Mouse (Mus musculus) erythroblast, embryonic 14.5 days (primary cell): ENCODE data around the gene 1700018B08Rik.

Experiments used
- GATA1 ChIP-seq: IDR thresholded peaks from 2 replicates; pipeline ENCODE4 v1.6.1; 2012; ENCODE audit warnings: low read length, inconsistent platforms, mixed read lengths
- TAL1 ChIP-seq: IDR thresholded peaks from 3 replicates; pipeline ENCODE4 v1.6.1; 2012; ENCODE audit warnings: low read length, inconsistent platforms, mixed read lengths

DNA sequence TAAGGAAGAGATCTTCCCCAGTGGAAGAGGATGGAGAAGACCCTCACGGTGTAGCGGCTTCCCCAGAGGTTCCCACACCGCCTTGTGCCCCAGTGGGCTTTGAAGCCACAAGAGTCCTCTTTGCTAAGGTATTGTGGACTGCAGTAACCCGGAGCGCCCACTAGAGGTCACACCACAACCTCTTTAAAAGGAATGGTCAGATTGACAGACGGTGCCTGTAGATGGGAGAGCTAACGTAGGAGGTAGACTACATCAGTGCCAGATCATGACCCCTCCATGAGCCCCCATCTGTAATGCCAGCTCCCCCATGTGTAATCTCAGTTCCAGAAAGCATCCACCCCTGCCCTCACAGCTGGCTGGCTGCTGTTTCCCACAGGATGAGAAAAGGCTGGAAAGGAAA, 3.0 kb upstream of the 1700018B08Rik start:
- no peak for TF ChIP-seq GATA1
- TF ChIP-seq TAL1 = no peak
